Mouse (Mus musculus) c-Kit-negative CD71-positive TER-119-positive erythroid progenitor cells, embryonic 14.5 days (primary cell): Measurements from ENCODE around the gene Gpc6.

ENCODE experiments used
- DNase-seq: peaks from one replicate; pipeline ENCODE4 v3.0.0-alpha.2; 2013; ENCODE audit warnings: low read depth, low spot score

Gpc6 gene

GRCm38 (mm10) chr14:116947939-116948591 lies 22.9 kb downstream of the Gpc6 start:
- no peak for DNase-seq

DNA sequence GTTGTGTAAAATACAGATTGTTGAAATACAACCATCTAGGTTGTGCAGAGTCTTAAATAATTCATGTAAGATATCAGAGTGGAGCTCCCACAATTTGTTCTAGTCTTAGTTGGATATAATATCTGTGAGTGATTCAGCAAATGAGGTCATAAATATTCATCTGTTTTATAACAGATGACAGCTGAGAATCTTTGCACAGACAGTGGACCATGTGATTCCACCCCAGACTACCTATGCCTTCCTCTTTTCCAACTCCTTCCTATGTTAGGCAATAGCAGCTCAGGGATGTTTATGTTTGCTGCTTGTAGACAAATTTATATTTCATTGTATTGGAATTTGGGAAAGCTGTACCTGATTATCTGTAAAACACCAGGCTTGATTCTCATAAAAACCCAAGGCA lies 32.0 kb downstream of the Gpc6 start:
- DNase-seq, result no peak

- no peak for DNase-seq
Measured at GRCm38 (mm10) chr14:116964837-116965236, 39.7 kb downstream of the Gpc6 start.

- DNase-seq, result no peak
Measured at GRCm38 (mm10) chr14:116974708-116975107, 49.6 kb downstream of the Gpc6 start.

GRCm38 (mm10) chr14:116975224-116975623 lies 50.1 kb downstream of the Gpc6 start:
- no peak for DNase-seq

- DNase-seq, result no peak
Measured at GRCm38 (mm10) chr14:116977259-116977658, 52.1 kb downstream of the Gpc6 start.

GRCm38 (mm10) chr14:116979714-116980382 lies 54.7 kb downstream of the Gpc6 start:
- DNase-seq, result no peak

GRCm38 (mm10) chr14:116981711-116982110 lies 56.6 kb downstream of the Gpc6 start:
- DNase-seq, result no peak

GRCm38 (mm10) chr14:116987341-116987740 lies 62.2 kb downstream of the Gpc6 start:
- no peak for DNase-seq

DNA sequence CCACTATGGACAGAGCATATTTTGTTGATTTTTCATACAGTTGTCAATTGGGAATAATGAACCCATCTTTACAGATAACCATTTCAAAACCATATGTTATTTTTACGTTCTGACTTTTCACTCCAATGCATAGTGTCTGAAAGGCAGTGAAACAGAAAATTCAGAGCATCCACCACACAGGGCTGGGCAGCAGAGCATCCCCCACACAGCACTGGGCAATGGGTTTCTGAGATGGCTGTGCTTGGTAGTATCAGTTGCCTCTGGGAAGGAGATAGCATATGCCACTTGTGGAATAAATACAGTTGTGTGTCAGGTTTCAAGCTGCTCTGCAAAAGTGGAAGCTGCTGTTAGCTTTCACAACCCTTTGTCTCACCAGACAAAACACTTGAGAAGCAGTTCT lies 75.3 kb downstream of the Gpc6 start:
- no peak for DNase-seq

DNA sequence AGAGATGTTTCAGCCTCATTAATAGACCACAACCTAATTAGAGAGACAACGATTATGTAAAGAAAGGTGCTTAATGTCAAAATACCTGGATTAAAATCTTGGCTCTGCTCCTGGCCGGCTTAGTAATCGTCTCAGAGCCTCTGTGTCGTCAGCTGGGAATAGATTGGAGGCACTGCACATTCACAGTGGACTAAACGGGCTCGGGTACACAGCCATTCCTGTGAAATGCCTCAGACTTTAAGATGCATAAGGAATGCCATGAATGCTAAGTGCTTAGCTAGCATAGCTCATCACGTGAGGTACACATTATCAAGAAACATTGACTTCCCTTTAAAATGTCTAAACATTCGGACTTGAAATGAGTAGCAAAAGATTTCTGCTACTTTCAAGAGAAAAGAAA lies 77.2 kb downstream of the Gpc6 start:
- DNase-seq, result no peak

DNA sequence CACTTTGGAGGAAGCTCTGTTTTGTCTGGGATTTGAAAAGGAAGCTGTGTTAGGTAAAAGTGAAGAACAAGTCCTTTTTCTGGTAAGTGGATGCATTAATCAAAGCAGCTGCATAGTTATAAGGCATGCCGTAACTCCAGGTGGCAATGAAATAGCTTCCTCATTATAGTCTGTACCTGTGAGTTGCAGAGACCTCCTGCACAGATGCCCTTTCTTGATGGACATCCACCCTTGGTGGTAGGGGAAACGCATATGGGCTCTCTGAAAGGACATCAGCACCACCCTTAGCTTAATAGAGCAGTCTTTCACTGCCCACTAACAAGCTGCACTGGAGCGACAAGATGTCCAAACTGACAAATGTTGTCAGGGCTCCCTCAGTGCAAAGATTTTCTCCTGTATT lies 83.7 kb downstream of the Gpc6 start:
- no peak for DNase-seq

DNA sequence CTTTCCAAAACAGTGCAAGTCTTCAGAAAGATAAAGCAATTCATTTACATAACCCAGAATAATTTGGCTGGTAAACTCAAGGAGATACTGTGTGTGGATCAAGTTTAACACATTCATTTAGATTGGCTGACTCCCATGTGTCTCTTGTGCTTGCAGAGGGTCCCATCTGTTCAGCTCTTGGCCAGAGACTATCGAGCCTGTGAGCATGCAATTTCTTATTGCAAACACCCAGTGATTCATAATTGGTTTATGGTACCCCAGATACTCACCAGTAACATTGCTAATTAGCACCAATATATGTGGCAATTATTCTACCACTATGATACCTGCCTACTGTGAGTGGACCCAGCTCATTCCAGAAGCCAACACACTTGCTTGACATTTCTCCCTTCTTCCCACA lies 87.9 kb downstream of the Gpc6 start:
- DNase-seq, result no peak

DNA sequence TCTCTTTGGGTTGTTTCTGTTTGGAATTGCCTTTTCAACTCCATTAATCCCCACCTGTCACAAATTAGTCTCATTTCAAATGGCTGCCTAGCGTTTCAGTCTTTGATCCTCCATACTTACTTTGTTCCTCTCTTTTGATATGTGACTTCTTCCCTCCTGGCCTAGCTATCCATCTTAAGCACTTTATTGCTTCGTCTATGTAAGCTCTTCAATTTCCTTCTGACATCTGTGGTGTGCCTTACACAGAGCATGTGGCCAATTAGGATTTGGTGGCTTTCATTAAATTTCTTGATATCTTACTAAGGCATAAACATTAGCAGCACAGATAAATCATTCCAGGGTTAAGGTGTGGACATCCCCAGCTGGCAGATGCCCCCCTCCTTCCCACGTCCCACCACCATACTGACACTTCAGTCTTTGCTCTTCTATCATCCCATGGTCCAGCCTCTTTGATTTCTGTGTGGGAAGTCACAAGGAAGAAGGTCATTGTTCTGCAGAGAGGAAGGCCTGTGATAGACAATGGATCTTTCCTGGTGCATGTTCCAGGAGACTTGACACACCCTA lies 88.5 kb downstream of the Gpc6 start:
- no peak for DNase-seq

GRCm38 (mm10) chr14:117015333-117015922 lies 90.3 kb downstream of the Gpc6 start:
- DNase-seq, result no peak

DNA sequence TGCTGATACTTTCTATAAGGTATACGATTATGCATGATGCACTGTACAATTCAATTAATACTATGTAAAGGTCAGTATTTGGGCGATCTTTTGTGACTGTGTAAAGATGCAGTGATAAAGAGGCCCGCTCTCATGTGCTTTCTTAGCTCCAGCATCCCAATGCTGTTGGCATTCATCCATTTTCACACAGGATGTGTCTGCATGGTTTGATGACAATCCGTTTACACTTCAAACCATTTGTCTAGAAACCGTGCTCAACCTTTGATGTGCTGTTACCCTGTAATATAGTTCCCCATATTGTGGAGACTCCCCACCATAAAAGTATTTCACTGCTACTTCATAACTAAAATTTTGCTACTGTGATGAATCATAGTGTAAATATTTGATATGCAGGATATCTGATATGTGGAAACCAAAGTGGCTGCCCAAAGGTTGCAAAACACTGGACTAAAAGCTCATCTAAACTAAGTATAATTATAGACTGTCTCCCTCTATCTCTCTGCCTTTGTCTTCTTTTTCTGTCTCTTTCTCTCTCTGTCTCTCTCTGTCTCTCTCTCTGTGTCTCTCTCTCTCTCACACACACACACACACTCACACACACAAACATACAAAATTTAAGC lies 97.2 kb downstream of the Gpc6 start:
- DNase-seq, result no peak

- DNase-seq, result no peak
Measured at GRCm38 (mm10) chr14:117034146-117034545, 109.0 kb downstream of the Gpc6 start.

- DNase-seq, result no peak
Measured at GRCm38 (mm10) chr14:117041017-117041416, 115.9 kb downstream of the Gpc6 start.

DNA sequence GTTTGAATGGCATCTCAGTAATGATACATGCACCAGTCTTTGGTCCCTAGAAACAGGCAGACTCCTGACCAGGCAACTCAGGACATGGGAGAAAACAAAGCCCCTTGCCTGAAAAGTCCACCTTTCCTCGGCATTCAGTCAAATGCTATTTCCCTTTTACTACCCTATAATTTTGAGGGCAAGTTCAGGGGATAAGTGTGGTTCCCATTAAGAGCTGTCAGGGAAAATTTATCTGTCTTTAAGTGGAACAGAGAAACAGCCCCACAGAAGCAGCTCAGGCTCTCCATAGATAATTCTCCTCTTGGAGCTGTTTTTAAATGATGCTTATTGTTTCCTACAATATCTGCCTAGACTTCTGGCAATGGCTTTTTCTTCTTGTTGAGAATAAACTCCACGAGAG lies 123.8 kb downstream of the Gpc6 start:
- no peak for DNase-seq

- DNase-seq, result no peak
Measured at GRCm38 (mm10) chr14:117050877-117051276, 125.8 kb downstream of the Gpc6 start.

DNA sequence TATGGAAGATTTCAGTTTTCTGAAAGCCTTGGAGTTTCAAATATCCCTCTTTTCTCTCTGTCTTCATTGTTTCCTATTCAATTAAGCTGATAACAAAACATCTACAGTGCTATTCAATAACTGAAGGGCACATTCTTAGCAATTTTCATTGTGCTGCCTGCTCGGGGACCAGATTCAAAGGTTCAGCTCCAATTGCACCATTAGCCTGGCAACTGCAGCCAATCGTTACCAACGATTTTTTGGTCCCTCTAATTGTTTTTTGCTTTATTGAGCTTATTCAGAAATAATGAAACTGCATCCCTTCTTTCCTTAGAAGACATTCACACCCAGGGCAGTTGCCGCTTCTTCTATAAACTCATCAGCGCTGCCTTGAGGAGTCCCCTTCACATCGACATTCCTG lies 128.2 kb downstream of the Gpc6 start:
- no peak for DNase-seq

DNA sequence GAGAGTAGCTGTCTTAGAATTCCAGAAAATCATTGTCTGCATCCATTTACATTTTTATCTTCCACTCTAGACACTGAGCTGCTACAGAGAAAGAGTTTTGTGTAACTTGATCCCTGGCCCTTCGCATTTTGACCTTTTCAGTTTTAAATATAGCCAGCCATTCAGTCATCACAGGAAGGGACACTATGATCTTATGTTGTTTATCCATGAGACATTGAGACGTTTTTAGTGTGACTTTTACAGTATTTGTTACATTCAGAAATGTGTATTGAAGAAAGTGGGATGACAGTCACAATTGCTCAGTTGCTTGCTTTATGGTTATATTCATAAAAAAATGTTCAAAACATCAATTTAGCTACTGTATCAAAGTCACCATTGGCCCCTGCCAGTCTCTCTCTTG lies 130.0 kb downstream of the Gpc6 start:
- no peak for DNase-seq
